Mouse (Mus musculus): ENCODE measurements around the gene Bag5. TPM values are rescaled to one million over a fixed set of nuclear protein-coding genes. Genes with fewer than 3 reads are reported as not detected.
A peak's percentile ranks its signal among the peaks of the same experiment; 100 is the strongest.
"Not testable (repeated sequence)": the region's sequence is repeated elsewhere in the genome, so short reads cannot be mapped to it uniquely, and the experiment has no call there.

Gene Bag5
- total and polyA plus RNA-seq, 3 experiments, result 9.8 to 22.8 (median 18.8) TPM

DNA sequence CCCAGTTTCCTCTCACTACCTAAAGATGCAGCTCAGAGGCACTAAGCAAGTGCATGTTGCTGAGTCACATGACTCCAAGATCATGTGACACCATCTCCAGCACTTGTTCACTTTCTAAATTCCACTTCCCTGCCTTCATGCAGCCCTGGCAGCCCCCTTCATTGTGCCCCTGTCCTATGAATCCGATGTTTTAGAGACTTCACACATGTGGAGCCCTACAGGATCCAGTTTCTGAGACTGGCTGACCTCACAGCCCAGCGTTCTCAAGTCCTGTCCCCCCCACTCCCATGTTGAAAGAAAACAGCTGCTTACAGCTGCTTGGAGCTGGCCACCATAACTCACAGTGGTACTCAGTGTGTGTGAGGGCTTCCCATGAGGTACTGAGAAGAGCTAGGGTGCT lies 30.4 kb upstream of the Bag5 start:
- WGBS, result 72% methylated on average over 2 of the region's 2 CpGs
- Histone ChIP-seq H3K27ac (peak overlapping the region; percentile 52), H3K27me3 (ENCODE audit: control insufficient read depth, insufficient read depth, low read length) (no peaks in the 10 kb centered on the region)

DNA sequence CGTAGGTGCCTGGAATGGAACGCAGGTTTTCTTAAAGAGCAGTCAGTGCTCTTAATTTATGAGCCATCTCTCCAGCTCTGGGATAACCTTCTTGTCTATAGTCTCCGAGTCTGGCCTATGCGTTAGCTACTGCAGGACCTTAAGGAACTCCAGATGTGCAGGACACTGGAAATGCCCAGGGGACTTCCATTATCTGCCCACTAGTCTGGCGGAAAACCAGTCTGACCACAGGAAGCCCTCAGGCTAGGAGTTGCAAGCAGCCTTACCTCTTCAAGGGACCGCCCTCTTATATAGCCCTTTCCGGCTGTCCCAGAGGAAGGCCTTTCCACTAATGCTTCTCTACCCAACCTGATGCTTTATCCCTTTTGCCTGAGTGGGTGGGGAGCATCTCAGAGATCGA lies 28.3 kb upstream of the Bag5 start:
- Histone ChIP-seq H3K27me3 (ENCODE audit: control insufficient read depth, insufficient read depth, low read length) (no peaks in the 10 kb centered on the region), H3K9ac (ENCODE audit: low read depth, low read length) (no peak overlapping the region), H3K4me3 (no peak overlapping the region), H3K4me1 (ENCODE audit: control insufficient read depth, insufficient read depth, low read length) (peaks cover 15% of the 10 kb centered on the region), H3K79me2 (replicated peaks; ENCODE audit: control insufficient read depth, insufficient read depth, low read length) (no peaks in the 10 kb centered on the region), H3K27ac (no peak overlapping the region), H3K36me3 (ENCODE audit: control insufficient read depth, insufficient read depth, low read length) (no peaks in the 10 kb centered on the region)
- 56% methylated on average over 8 of the region's 8 CpGs for WGBS
- no peak for DNase-seq
- intact Hi-C loops (cut with DNase I), result loop anchor here (5.0 kb wide), 3 partner anchors 36 to 111 kb away; partner anchors contain the start of genes Xrcc3 and Zfyve21
- TF ChIP-seq EP300 (IDR thresholded peaks at IDR 0.05; ENCODE audit: insufficient read depth, low read depth, low read length) (no peak), POLR2A (IDR thresholded peaks at IDR 0.05; ENCODE audit: insufficient read depth, low read depth, low read length) (no peak), CTCF (IDR thresholded peaks at IDR 0.05) (no peak)

More for the DNA sequence above, 30.4 kb upstream of the Bag5 start:
- DNase-seq, result peak; percentile 64 to 72
- Histone ChIP-seq H3K79me2 (replicated peaks; ENCODE audit: control insufficient read depth, insufficient read depth, low read length) (no peaks in the 10 kb centered on the region), H3K4me3 (no peak overlapping the region), H3K36me3 (ENCODE audit: control insufficient read depth, insufficient read depth, low read length) (no peaks in the 10 kb centered on the region), H3K4me1 (ENCODE audit: control insufficient read depth, insufficient read depth, low read length) (peaks cover 18% of the 10 kb centered on the region), H3K9ac (ENCODE audit: low read depth, low read length) (no peak overlapping the region)
- intact Hi-C loops (cut with DNase I), result loop anchor here (5.0 kb wide), 3 partner anchors 34 to 109 kb away; partner anchors contain the start of genes Xrcc3 and Zfyve21
- TF ChIP-seq CTCF (IDR thresholded peaks at IDR 0.05), result no peak
- 0 out of 2 replicates have a peak, but pooled peaks have one; percentile 19 for TF ChIP-seq POLR2A (IDR thresholded peaks at IDR 0.05; ENCODE audit: insufficient read depth, low read depth, low read length)
- 0 out of 2 replicates have a peak, but pooled peaks have one; percentile 48 for TF ChIP-seq EP300 (IDR thresholded peaks at IDR 0.05; ENCODE audit: insufficient read depth, low read depth, low read length)

DNA sequence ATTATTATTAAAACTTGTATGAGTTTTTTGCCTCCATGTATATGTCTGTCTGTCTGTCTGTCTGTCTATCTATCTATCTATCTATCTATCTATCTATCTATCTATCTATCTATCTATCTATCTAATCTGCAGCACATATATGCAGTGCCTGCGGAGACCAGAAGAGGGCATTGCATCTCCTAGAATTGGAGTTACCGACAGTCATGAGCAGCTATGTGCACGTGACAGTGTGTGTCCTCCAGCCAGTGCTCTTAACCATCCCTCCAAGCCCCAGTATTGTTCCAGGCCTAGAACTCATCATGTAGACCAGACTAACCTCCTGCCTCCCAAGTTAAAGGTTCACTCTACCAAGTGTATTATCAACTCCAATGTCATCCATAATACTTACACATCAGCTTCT lies 25.7 kb upstream of the Bag5 start:
- 28% methylated on average over 3 of the region's 3 CpGs for WGBS
- no peak overlapping the region for H3K9ac ChIP-seq (ENCODE audit: low read depth, low read length)
- H3K4me3 ChIP-seq, result no peak overlapping the region
- H3K79me2 ChIP-seq (replicated peaks; ENCODE audit: control insufficient read depth, insufficient read depth, low read length), result no peaks in the 10 kb centered on the region
- no peaks in the 10 kb centered on the region for H3K36me3 ChIP-seq (ENCODE audit: control insufficient read depth, insufficient read depth, low read length)
- H3K4me1 ChIP-seq (ENCODE audit: control insufficient read depth, insufficient read depth, low read length), result peaks cover 8% of the 10 kb centered on the region
- no peak overlapping the region for H3K27ac ChIP-seq
- TF ChIP-seq POLR2A (IDR thresholded peaks at IDR 0.05; ENCODE audit: insufficient read depth, low read depth, low read length) (no peak), EP300 (IDR thresholded peaks at IDR 0.05; ENCODE audit: insufficient read depth, low read depth, low read length) (peak; percentile 46; the same call in 1 of the 2 replicates), CTCF (IDR thresholded peaks at IDR 0.05) (peak; percentile 66)
- H3K27me3 ChIP-seq (ENCODE audit: control insufficient read depth, insufficient read depth, low read length), result no peaks in the 10 kb centered on the region
- DNase-seq, result peak; percentile 42 to 70
- intact Hi-C loops (cut with DNase I), result loop anchor here (2.0 to 5.0 kb wide), 2 partner anchors 20 to 219 kb away; partner anchors contain the start of gene Klc1

DNA sequence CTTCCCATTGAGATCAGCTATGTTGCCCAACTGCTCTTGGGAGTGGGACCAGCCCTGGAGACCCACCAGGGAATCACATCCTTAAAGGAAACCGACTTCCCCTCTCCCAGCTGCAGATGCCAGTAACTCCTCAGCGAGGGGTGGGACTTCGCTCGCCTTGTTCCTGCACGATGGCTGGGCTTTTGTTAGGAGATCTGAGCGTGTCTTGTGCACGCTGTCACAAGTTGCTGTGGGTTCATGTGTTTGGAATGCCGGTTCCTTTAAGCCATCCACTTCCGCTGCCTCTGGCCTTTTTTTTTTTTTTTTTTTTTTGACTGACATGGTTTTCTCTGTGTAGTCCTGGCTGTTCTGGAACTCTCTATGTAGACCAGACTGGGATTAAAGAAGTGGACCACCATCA lies 24.3 kb upstream of the Bag5 start:
- intact Hi-C loops (cut with DNase I), result loop anchor here (5.0 kb wide), 1 partner anchor 220 kb away; no protein-coding TSS in a partner anchor
- TF ChIP-seq EP300 (IDR thresholded peaks at IDR 0.05; ENCODE audit: insufficient read depth, low read depth, low read length), result no peak
- TF ChIP-seq POLR2A (IDR thresholded peaks at IDR 0.05; ENCODE audit: insufficient read depth, low read depth, low read length), result no peak
- Histone ChIP-seq H3K36me3 (ENCODE audit: control insufficient read depth, insufficient read depth, low read length) (no peaks in the 10 kb centered on the region), H3K4me3 (no peak overlapping the region), H3K27ac (no peak overlapping the region), H3K4me1 (ENCODE audit: control insufficient read depth, insufficient read depth, low read length) (peaks cover 7% of the 10 kb centered on the region), H3K9ac (ENCODE audit: low read depth, low read length) (no peak overlapping the region), H3K27me3 (ENCODE audit: control insufficient read depth, insufficient read depth, low read length) (no peaks in the 10 kb centered on the region), H3K79me2 (replicated peaks; ENCODE audit: control insufficient read depth, insufficient read depth, low read length) (no peaks in the 10 kb centered on the region)
- no peak for DNase-seq
- 41% methylated on average over 9 of the region's 9 CpGs for WGBS

DNA sequence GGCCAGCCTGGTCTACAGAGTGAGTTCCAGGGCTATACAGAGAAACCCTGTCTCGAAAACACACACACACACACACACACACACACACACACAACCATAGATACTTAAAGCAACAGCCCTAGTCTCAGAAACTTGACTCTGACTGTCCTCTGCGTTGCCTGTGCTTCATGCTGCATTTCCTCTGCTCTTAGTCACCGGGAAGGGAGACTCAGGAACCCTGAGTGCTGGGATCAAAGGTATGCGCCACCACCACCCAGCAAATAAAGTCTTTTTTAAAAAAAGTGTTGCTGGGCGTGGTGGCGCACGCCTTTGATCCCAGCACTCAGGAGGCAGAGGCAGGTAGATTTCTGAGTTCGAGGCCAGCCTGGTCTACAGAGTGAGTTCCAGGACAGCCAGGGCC lies 23.6 kb upstream of the Bag5 start:
- not testable (repeated sequence) for H3K9ac ChIP-seq (ENCODE audit: low read depth, low read length); H3K4me3 ChIP-seq; H3K27ac ChIP-seq; H3K79me2 ChIP-seq (replicated peaks; ENCODE audit: control insufficient read depth, insufficient read depth, low read length); H3K4me1 ChIP-seq (ENCODE audit: control insufficient read depth, insufficient read depth, low read length); H3K27me3 ChIP-seq (ENCODE audit: control insufficient read depth, insufficient read depth, low read length); DNase-seq; H3K36me3 ChIP-seq (ENCODE audit: control insufficient read depth, insufficient read depth, low read length)
- intact Hi-C loops (cut with DNase I), result loop anchor here (5.0 kb wide), 1 partner anchor 221 kb away; no protein-coding TSS in a partner anchor
- WGBS, result 78% methylated on average over 8 of the region's 8 CpGs

DNA sequence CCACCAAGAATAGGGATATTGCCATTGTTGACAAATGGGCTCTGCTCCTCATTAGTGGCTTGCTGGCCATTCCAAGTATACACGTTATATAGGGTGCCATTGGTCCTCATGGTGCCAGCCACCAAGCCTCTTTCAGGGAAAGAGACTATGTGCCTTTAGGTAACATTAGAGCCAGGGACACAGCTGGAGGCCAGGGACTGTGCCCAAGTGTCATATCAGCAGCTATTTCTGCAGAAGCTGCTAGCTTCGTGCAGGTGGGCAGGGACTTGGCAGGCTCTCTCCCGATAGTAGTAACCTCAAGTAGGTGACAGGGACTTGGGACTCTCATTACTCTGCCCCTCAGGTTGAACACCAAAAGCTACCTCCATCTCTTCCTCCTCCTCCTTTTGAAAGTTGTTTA lies 21.9 kb upstream of the Bag5 start:
- no peaks in the 10 kb centered on the region for H3K36me3 ChIP-seq (ENCODE audit: control insufficient read depth, insufficient read depth, low read length)

More for the DNA sequence above, 21.9 kb upstream of the Bag5 start:
- no peaks in the 10 kb centered on the region for H3K27me3 ChIP-seq (ENCODE audit: control insufficient read depth, insufficient read depth, low read length)
- no peak overlapping the region for H3K27ac ChIP-seq
- TF ChIP-seq EP300 (IDR thresholded peaks at IDR 0.05; ENCODE audit: insufficient read depth, low read depth, low read length) (no peak), POLR2A (IDR thresholded peaks at IDR 0.05; ENCODE audit: insufficient read depth, low read depth, low read length) (no peak), CTCF (IDR thresholded peaks at IDR 0.05) (no peak)
- peaks cover 7% of the 10 kb centered on the region for H3K4me1 ChIP-seq (ENCODE audit: control insufficient read depth, insufficient read depth, low read length)
- no peak overlapping the region for H3K9ac ChIP-seq (ENCODE audit: low read depth, low read length)
- WGBS, result 55% methylated on average over 3 of the region's 3 CpGs
- no peak overlapping the region for H3K4me3 ChIP-seq
- H3K79me2 ChIP-seq (replicated peaks; ENCODE audit: control insufficient read depth, insufficient read depth, low read length), result no peaks in the 10 kb centered on the region
- intact Hi-C loops (cut with DNase I), result loop anchor here (5.0 kb wide), 2 partner anchors 83 to 222 kb away; no protein-coding TSS in a partner anchor
- DNase-seq, result no peak
